Mouse (Mus musculus) testis, adult 2 months (tissue): Measurements from ENCODE around the gene Slc12a4. TPM values are rescaled to one million over a fixed set of nuclear protein-coding genes. Genes with fewer than 3 reads are reported as not detected.

Experiments
- H3K27ac ChIP-seq: fragments of 200-500 bp; 2 replicates; pipeline ENCODE4 v1.5.1; 2012; ENCODE audit warnings: low read depth, low read length; ENCODE audit not compliant: control insufficient read depth, insufficient read depth
- H3K27me3 ChIP-seq: fragments of 200-500 bp; 2 replicates; pipeline ENCODE4 v1.6.1; 2012; ENCODE audit warnings: mild to moderate bottlenecking, low read length, moderate library complexity; ENCODE audit not compliant: control insufficient read depth, insufficient read depth
- H3K36me3 ChIP-seq: fragments of 200-500 bp; 2 replicates; pipeline ENCODE4 v1.6.1; 2012; ENCODE audit warnings: mild to moderate bottlenecking, low read length; ENCODE audit not compliant: control insufficient read depth, insufficient read depth
- H3K4me1 ChIP-seq: fragments of 200-500 bp; 2 replicates; pipeline ENCODE4 v1.6.1; 2012; ENCODE audit warnings: low read length; ENCODE audit not compliant: control insufficient read depth, insufficient read depth
- H3K4me3 ChIP-seq: fragments of 200-500 bp; 2 replicates; pipeline ENCODE4 v1.5.1; 2012; ENCODE audit warnings: low read depth, mild to moderate bottlenecking, low read length, moderate library complexity, mixed read lengths; ENCODE audit not compliant: control insufficient read depth
- CTCF ChIP-seq: fragments of 200-500 bp; IDR thresholded peaks from 2 replicates; pipeline ENCODE4 v1.5.1; 2012; ENCODE audit warnings: low read depth, mild to moderate bottlenecking, inconsistent platforms, low read length, moderate library complexity; ENCODE audit not compliant: control insufficient read depth, insufficient read depth, insufficient replicate concordance
- POLR2A ChIP-seq: fragments of 200-500 bp; IDR thresholded peaks from 2 replicates; pipeline ENCODE4 v1.6.1; 2012; ENCODE audit warnings: low read depth, mild to moderate bottlenecking, inconsistent platforms, low read length, moderate library complexity; ENCODE audit not compliant: control insufficient read depth
- polyA plus RNA-seq: library from polyadenylated mRNA; depleted of rRNA; stranded (reverse); fragments of >200 nt; gene quantifications from 2 replicates; pipeline ENCODE4 v1.2.3, GENCODE M21; 2012; rRNA removed

Slc12a4 gene
- polyA plus RNA-seq, 1 experiment = 5.6 TPM

DNA sequence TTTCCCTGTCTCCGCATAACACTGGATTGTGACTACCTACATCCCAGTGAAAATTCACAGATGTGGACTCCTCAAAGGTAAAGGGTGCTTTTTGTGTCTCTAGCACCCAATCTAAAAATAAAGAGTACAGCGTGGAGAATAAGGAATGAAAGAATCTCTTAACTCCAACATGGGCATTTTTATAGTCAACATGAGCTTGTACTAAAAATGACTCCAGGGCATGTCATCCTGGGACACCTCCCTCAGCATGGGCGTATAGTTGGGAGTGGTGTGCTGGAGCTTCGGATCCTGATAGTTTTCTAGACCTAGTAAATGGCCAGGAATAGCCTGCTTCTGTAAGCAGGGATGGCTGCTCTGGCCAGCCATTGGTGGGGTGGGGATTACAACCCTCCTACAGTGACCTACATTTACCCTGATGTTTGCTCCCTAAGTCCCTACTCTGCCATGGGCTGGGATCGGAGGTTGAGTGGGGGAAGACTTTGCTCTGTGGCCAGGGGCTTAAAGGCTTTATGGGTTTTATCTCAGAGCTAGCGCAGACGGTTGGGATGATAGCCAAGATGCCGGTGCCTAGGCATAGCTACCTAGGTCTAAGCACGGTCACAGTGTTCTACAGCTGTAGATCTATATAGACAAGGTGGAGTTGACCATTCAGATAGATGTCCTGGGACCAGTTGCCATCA, 68.0 kb downstream of the Slc12a4 start:
- Histone ChIP-seq H3K4me3 (no peak overlapping the region), H3K4me1 (peaks cover 6% of the 10 kb centered on the region; the same call in 1 of the 2 replicates), H3K27me3 (no peaks in the 10 kb centered on the region), H3K36me3 (no peaks in the 10 kb centered on the region), H3K27ac (no peak overlapping the region)
- TF ChIP-seq POLR2A (no peak), CTCF (no peak)

Other genes with a start within 250 kb of the Slc12a4 start
- gene Gfod2, start 207.4 kb downstream of the Slc12a4 start, polyA plus RNA-seq = 2.5 and 3.3 TPM in 2 replicates
- gene Ranbp10, start 138.7 kb downstream of the Slc12a4 start, polyA plus RNA-seq = 48.4 and 50.2 TPM in 2 replicates
- 130 and 137 TPM in 2 replicates for gene Tsnaxip1, start 138.4 kb downstream of the Slc12a4 start, polyA plus RNA-seq
- gene Cenpt, start 112.8 kb downstream of the Slc12a4 start, polyA plus RNA-seq = 15.7 and 16.3 TPM in 2 replicates
- 13.1 and 14.0 TPM in 2 replicates for gene Thap11, start 111.0 kb downstream of the Slc12a4 start, polyA plus RNA-seq
- gene Nutf2, start 105.5 kb downstream of the Slc12a4 start, polyA plus RNA-seq = 29.9 and 32.1 TPM in 2 replicates
- 85.5 and 87.8 TPM in 2 replicates for gene Edc4, start 85.2 kb downstream of the Slc12a4 start, polyA plus RNA-seq
- 3.8 and 5.0 TPM in 2 replicates for gene Nrn1l, start 72.5 kb downstream of the Slc12a4 start, polyA plus RNA-seq
- 16.7 and 19.4 TPM in 2 replicates for gene Pskh1, start 65.7 kb downstream of the Slc12a4 start, polyA plus RNA-seq
- gene Ctrl, start 32.2 kb downstream of the Slc12a4 start, polyA plus RNA-seq = 0.91 and 0.96 TPM in 2 replicates
- gene Psmb10, start 27.7 kb downstream of the Slc12a4 start, polyA plus RNA-seq = 10.5 and 11.3 TPM in 2 replicates
- 0.84 and 1.6 TPM in 2 replicates for gene Lcat, start 22.7 kb downstream of the Slc12a4 start, polyA plus RNA-seq
- 561 and 647 TPM in 2 replicates for gene Dpep3, start 13.3 kb upstream of the Slc12a4 start, polyA plus RNA-seq
- 11.4 and 12.8 TPM in 2 replicates for gene Dus2, start 25.2 kb upstream of the Slc12a4 start, polyA plus RNA-seq
- 3.0 and 4.1 TPM in 2 replicates for gene Dpep2nb, start 39.9 kb upstream of the Slc12a4 start, polyA plus RNA-seq
- 4.4 and 4.9 TPM in 2 replicates for gene Ddx28, start 45.8 kb upstream of the Slc12a4 start, polyA plus RNA-seq
- gene Nfatc3, start 92.7 kb upstream of the Slc12a4 start, polyA plus RNA-seq = 9.0 and 11.9 TPM in 2 replicates
- 0.84 and 1.8 TPM in 2 replicates for gene Esrp2, start 170.9 kb upstream of the Slc12a4 start, polyA plus RNA-seq
- 1.9 and 2.6 TPM in 2 replicates for gene Pla2g15, start 184.3 kb upstream of the Slc12a4 start, polyA plus RNA-seq
- 54.1 and 69.5 TPM in 2 replicates for gene Slc7a6, start 202.8 kb upstream of the Slc12a4 start, polyA plus RNA-seq
- 10.6 and 11.7 TPM in 2 replicates for gene Slc7a6os, start 244.8 kb upstream of the Slc12a4 start, polyA plus RNA-seq
- 78.8 and 86.9 TPM in 2 replicates for gene Prmt7, start 244.8 kb upstream of the Slc12a4 start, polyA plus RNA-seq